Mouse (Mus musculus) ES-E14 (cell line): Measurements from ENCODE around the gene Fzr1. TPM values are rescaled to one million over a fixed set of nuclear protein-coding genes. Genes with fewer than 3 reads are reported as not detected.
A peak's percentile ranks its signal among the peaks of the same experiment; 100 is the strongest.

ENCODE experiments used
- DNase-seq: peaks from one replicate; pipeline ENCODE4 v3.0.0-alpha.2; 2013; ENCODE audit warnings: low read depth, low spot score
- H3K27ac ChIP-seq: 2 replicates; pipeline ENCODE4 v1.5.1; 2012; ENCODE audit warnings: low read depth, mild to moderate bottlenecking, low read length, moderate library complexity, mixed read lengths; ENCODE audit not compliant: poor library complexity, insufficient read depth, severe bottlenecking
- H3K36me3 ChIP-seq: 2 replicates; pipeline ENCODE4 v1.6.1; 2012; ENCODE audit warnings: mild to moderate bottlenecking, low read length, moderate library complexity, mixed read lengths; ENCODE audit not compliant: control insufficient read depth, poor library complexity, insufficient read depth, severe bottlenecking
- H3K4me1 ChIP-seq, 2 experiments: fragments of 150-350 bp in 1 of 2; sonication (generic) in 1 of 2; 2 replicates each; pipeline ENCODE4 v1.6.1; 2012; ENCODE audit warnings: low read length in 2 of 2, mild to moderate bottlenecking in 1 of 2, mixed read lengths in 1 of 2; ENCODE audit not compliant: control insufficient read depth in 2 of 2, insufficient read depth in 2 of 2, poor library complexity in 1 of 2
- H3K4me3 ChIP-seq, 2 experiments: fragments of 150-350 bp in 1 of 2; sonication (generic) in 1 of 2; 2 replicates each; pipeline ENCODE4 v1.5.1; 2012; ENCODE audit warnings: low read length in 2 of 2, low read depth in 1 of 2, mild to moderate bottlenecking in 1 of 2, mixed read lengths in 1 of 2; ENCODE audit not compliant: insufficient read depth in 1 of 2, poor library complexity in 1 of 2, severe bottlenecking in 1 of 2
- H3K9ac ChIP-seq: 2 replicates; pipeline ENCODE4 v1.6.1; 2012; ENCODE audit warnings: low read depth, mild to moderate bottlenecking, low read length, mixed read lengths; ENCODE audit not compliant: poor library complexity, insufficient read depth, severe bottlenecking
- H3K9me3 ChIP-seq: fragments of 150-350 bp; sonication (generic); 2 replicates; pipeline ENCODE4 v1.6.1; 2012; ENCODE audit warnings: low read depth, mild to moderate bottlenecking, low read length; ENCODE audit not compliant: control insufficient read depth, insufficient read depth
- CHD2 ChIP-seq: IDR thresholded peaks from 2 replicates; pipeline ENCODE4 v1.6.1; 2014; ENCODE audit warnings: mild to moderate bottlenecking, low read depth, low read length, inconsistent platforms
- HCFC1 ChIP-seq: IDR thresholded peaks from 2 replicates; pipeline ENCODE4 v1.6.1; 2012; ENCODE audit warnings: low read length, inconsistent platforms, borderline replicate concordance; ENCODE audit not compliant: insufficient read depth
- MAFK ChIP-seq: IDR thresholded peaks from 2 replicates; pipeline ENCODE4 v1.6.1; 2014; ENCODE audit warnings: mild to moderate bottlenecking, low read depth, low read length, inconsistent platforms; ENCODE audit not compliant: insufficient read depth
- ZC3H11A ChIP-seq: IDR thresholded peaks from 2 replicates; pipeline ENCODE4 v1.6.1; 2012; ENCODE audit warnings: low read depth, mild to moderate bottlenecking, inconsistent platforms, low read length, borderline replicate concordance
- ZNF384 ChIP-seq: IDR thresholded peaks from 2 replicates; pipeline ENCODE4 v1.6.1; 2012; ENCODE audit warnings: low read depth, low read length, inconsistent platforms
- in situ Hi-C, 2 experiments: fragments of 600-800 bp; cut with MboI; formaldehyde crosslinking; loops; one replicate each; pipeline ENCODE4 v1.15.1; 2025; ENCODE audit warnings: low sequenced_read_pairs in 2 of 2, inconsistent platforms in 1 of 2; ENCODE audit not compliant: unreplicated experiment in 2 of 2
- total RNA-seq: library from RNA; depleted of rRNA; stranded (reverse); fragments of 300-350 nt; gene quantifications from 2 replicates; pipeline ENCODE4 v1.2.3, GENCODE M21; 2012

The Fzr1 gene
- total RNA-seq, 1 experiment = 63.0 TPM

DNA sequence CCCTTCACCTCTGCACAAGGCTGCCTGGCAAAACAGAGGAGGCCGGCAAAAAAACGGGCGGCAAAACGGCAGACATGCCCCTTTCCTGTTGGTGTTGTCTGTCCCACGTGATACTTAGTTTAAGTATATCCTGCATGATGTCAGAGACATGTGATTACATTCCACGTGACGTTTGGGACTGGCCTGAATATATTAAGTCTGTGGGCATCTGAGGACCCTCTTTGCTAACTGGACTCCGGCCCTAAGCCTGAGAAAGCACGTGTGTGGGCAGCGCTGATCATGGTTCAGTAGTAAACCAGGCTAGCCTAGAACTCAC, 22.8 kb upstream of the Fzr1 start:
- Histone ChIP-seq H3K27ac (peak overlapping the region; percentile 80), H3K4me1 (peaks cover 8 to 54% of the 10 kb centered on the region in 2 experiments; a peak in 3 of 4 replicates), H3K9me3 (no peaks in the 10 kb centered on the region), H3K4me3 (peak overlapping the region in 1 of 2 experiments; percentile 47; a peak in 2 of 4 replicates), H3K9ac (peak overlapping the region; percentile 70), H3K36me3 (peaks cover 10% of the 10 kb centered on the region; the same call in 1 of the 2 replicates)
- in situ Hi-C loops = no loop called here
- peak; percentile 39; the same call in 1 of the 2 replicates for TF ChIP-seq HCFC1
- TF ChIP-seq ZNF384 = peak; percentile 24; the same call in 1 of the 2 replicates
- TF ChIP-seq ZC3H11A = no peak
- TF ChIP-seq MAFK = 0 out of 2 replicates have a peak, but pooled peaks have one; percentile 23
- no peak for TF ChIP-seq CHD2
- no peak for DNase-seq

DNA sequence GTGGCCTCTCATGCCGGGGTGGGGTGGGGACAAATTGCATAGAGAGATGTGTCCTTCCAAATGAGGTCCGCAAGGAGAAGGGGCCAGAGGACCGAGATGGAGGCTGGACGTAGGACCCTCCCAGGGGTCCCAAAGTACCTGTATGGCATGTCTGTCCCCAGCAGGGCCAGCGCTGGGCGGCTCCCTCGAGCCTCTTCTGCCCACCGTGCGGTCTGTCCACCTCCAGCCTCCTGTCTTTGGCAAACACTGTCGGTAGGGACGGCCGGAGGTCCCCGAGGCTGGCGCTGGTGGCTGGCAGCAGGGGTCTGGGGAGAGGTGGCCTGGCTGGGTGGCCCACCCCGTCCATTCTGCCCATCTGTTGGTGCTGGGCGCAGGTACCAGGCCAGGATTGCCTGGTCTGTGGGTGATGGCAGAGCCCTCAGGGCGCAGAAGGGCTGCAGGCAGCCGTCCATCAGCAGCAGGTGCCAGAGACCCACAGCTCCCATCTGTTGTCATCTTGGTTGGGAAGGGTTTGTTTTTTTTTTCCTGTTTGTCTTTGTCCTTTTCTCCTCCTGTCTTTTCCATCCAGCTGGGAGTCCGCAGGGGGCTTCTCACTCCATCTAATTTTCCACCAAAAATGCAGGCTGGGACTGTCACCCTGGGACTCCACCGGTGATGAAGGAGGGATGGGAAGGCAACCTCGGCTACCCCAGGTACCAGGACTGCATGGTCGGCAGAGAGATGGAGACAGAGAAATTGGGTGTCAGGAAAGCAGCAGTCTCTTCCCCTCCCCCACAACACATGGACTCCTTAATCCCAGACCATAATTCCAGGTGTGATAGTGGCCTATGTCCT, 22.3 kb upstream of the Fzr1 start:
- H3K9ac ChIP-seq = peak overlapping the region; percentile 70
- in situ Hi-C loops = no loop called here
- peak overlapping the region; percentile 22; the same call in 1 of the 2 replicates for H3K27ac ChIP-seq
- peaks cover 10% of the 10 kb centered on the region; the same call in 1 of the 2 replicates for H3K36me3 ChIP-seq
- no peaks in the 10 kb centered on the region for H3K9me3 ChIP-seq
- DNase-seq = no peak
- TF ChIP-seq ZC3H11A (no peak), MAFK (no peak), CHD2 (no peak), ZNF384 (no peak), HCFC1 (no peak)
- H3K4me3 ChIP-seq = peak overlapping the region; percentile 47 to 51; a peak in 3 of 4 replicates
- H3K4me1 ChIP-seq = peaks cover 8 to 56% of the 10 kb centered on the region in 2 experiments; a peak in 3 of 4 replicates

DNA sequence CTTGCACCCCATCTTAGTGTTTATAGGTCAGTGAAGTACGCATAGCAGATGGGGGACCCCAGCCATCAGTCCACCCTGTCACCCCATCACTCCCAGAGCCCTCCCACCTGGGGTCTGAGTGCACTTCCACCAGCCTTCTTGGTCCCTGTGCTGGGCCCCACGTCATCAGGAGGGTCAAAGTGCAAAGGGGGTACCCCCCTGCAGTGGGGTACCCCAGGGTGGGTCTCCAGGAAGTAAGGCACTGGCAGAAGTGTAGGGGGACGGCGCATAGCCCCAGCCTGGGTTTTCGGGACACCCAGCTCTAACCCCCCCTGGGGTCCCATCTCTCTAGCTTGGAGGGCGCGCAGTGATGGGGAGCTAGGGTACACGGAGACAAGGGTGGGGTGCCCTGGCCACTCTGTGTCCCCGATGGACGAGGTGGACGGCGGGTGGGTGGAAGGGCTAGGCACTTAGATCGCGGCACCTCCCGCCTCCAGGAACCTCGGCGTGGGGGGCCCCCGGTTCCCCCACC, 21.5 kb upstream of the Fzr1 start:
- Histone ChIP-seq H3K9me3 (no peaks in the 10 kb centered on the region), H3K27ac (no peak overlapping the region), H3K9ac (peak overlapping the region; percentile 33; the same call in 1 of the 2 replicates), H3K4me1 (peaks cover 8 to 55% of the 10 kb centered on the region in 2 experiments; a peak in 3 of 4 replicates), H3K36me3 (peaks cover 9% of the 10 kb centered on the region; the same call in 1 of the 2 replicates), H3K4me3 (peak overlapping the region; percentile 47 to 51; a peak in 3 of 4 replicates)
- in situ Hi-C loops = loop anchor here in 1 of 2 experiments (5.0 kb wide), 1 partner anchor 52 kb away; no protein-coding TSS in a partner anchor
- TF ChIP-seq MAFK = no peak
- no peak for TF ChIP-seq CHD2
- TF ChIP-seq ZC3H11A = no peak
- TF ChIP-seq ZNF384 = no peak
- no peak for TF ChIP-seq HCFC1
- no peak for DNase-seq

DNA sequence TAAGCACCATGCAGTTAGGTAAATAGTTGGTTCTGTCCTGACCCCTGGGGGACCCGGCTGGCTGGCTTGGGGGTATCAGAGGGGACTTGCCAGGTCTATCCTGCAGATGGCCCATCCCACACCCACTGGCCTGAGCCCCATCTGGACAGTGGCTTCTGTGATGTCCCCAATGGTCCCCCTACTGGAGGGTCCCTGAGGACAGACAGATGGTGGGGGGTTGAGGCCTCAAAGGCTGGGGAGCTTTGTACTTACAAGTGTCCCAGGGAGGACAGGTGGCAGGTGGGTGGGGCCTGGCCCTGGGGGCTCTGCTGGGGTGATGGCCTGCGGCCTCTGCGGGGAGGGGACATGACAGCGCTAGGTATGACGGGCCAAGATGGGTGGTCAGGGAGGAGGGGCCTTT, 21.0 kb upstream of the Fzr1 start:
- no peak overlapping the region for H3K27ac ChIP-seq
- TF ChIP-seq HCFC1 = no peak
- TF ChIP-seq ZNF384 = no peak
- no peak for TF ChIP-seq MAFK
- TF ChIP-seq ZC3H11A = no peak
- no peak for TF ChIP-seq CHD2
- DNase-seq = no peak
- H3K9ac ChIP-seq = no peak overlapping the region
- peak overlapping the region in 1 of 2 experiments; percentile 47; a peak in 1 of 4 replicates for H3K4me3 ChIP-seq
- no peaks in the 10 kb centered on the region for H3K9me3 ChIP-seq
- H3K36me3 ChIP-seq = peaks cover 4% of the 10 kb centered on the region; the same call in 1 of the 2 replicates
- H3K4me1 ChIP-seq = peaks cover 8 to 50% of the 10 kb centered on the region in 2 experiments; a peak in 3 of 4 replicates
- in situ Hi-C loops = loop anchor here in 1 of 2 experiments (5.0 kb wide), 1 partner anchor 53 kb away; no protein-coding TSS in a partner anchor
